Mouse (Mus musculus): Measurements from ENCODE around the gene Sntb2. TPM values are rescaled to one million over a fixed set of nuclear protein-coding genes. Genes with fewer than 3 reads are reported as not detected.

Gene Sntb2
- polyA plus RNA-seq (2012; rRNA removed): 13.4 and 14.4 TPM in 2 replicates

GRCm38 (mm10) chr8:106935324-106935869, at the start of gene Sntb2:
TSS of gene Sntb2 (plus strand) at chr8:106935750.
- peak within 1 kb of the TSS; percentile 85 for H3K4me3 ChIP-seq (ENCODE audit: control insufficient read depth, low read depth, low read length)
- H3K27me3 ChIP-seq (ENCODE audit: control insufficient read depth, insufficient read depth, low read length): no peaks in the 10 kb centered on the region
- H3K4me1 ChIP-seq (ENCODE audit: control insufficient read depth, insufficient read depth, low read length): peaks cover 19% of the 10 kb centered on the region
- peak; percentile 89 for TF ChIP-seq POLR2A (IDR thresholded peaks at IDR 0.05; ENCODE audit: control insufficient read depth, low read depth, low read length)
- no peak for TF ChIP-seq CTCF (IDR thresholded peaks at IDR 0.05; ENCODE audit: control insufficient read depth, insufficient read depth, insufficient replicate concordance, low read depth, low read length)
- H3K27ac ChIP-seq (ENCODE audit: control insufficient read depth, insufficient read depth, low read depth, low read length): peak within 1 kb of the TSS; percentile 93
- 0 out of 2 replicates have a peak, but pooled peaks cover 1% of the 10 kb centered on the region for H3K36me3 ChIP-seq (ENCODE audit: control insufficient read depth, insufficient read depth, low read length)

- Histone ChIP-seq H3K27ac (ENCODE audit: control insufficient read depth, insufficient read depth, low read depth, low read length) (no peak overlapping the region), H3K36me3 (ENCODE audit: control insufficient read depth, insufficient read depth, low read length) (peaks cover 3% of the 10 kb centered on the region)
These were observed 48.0 kb upstream of the Sntb2 start for GRCm38 (mm10) chr8:106887336-106888189.

GRCm38 (mm10) chr8:106888803-106889202, 46.7 kb upstream of the Sntb2 start:
- H3K4me3 ChIP-seq (ENCODE audit: control insufficient read depth, low read depth, low read length): no peak overlapping the region
- H3K4me1 ChIP-seq (ENCODE audit: control insufficient read depth, insufficient read depth, low read length): peaks cover 2% of the 10 kb centered on the region
- peaks cover 2% of the 10 kb centered on the region for H3K36me3 ChIP-seq (ENCODE audit: control insufficient read depth, insufficient read depth, low read length)
- H3K27me3 ChIP-seq (ENCODE audit: control insufficient read depth, insufficient read depth, low read length): no peaks in the 10 kb centered on the region
- no peak overlapping the region for H3K27ac ChIP-seq (ENCODE audit: control insufficient read depth, insufficient read depth, low read depth, low read length)
- TF ChIP-seq POLR2A (IDR thresholded peaks at IDR 0.05; ENCODE audit: control insufficient read depth, low read depth, low read length) (no peak), CTCF (IDR thresholded peaks at IDR 0.05; ENCODE audit: control insufficient read depth, insufficient read depth, insufficient replicate concordance, low read depth, low read length) (no peak)

More at GRCm38 (mm10) chr8:106887336-106888189, 48.0 kb upstream of the Sntb2 start:
- no peaks in the 10 kb centered on the region for H3K27me3 ChIP-seq (ENCODE audit: control insufficient read depth, insufficient read depth, low read length)
- peaks cover 2% of the 10 kb centered on the region; the same call in 1 of the 2 replicates for H3K4me1 ChIP-seq (ENCODE audit: control insufficient read depth, insufficient read depth, low read length)
- H3K4me3 ChIP-seq (ENCODE audit: control insufficient read depth, low read depth, low read length): no peak overlapping the region
- peak; percentile 7; the same call in 1 of the 2 replicates for TF ChIP-seq CTCF (IDR thresholded peaks at IDR 0.05; ENCODE audit: control insufficient read depth, insufficient read depth, insufficient replicate concordance, low read depth, low read length)
- TF ChIP-seq POLR2A (IDR thresholded peaks at IDR 0.05; ENCODE audit: control insufficient read depth, low read depth, low read length): no peak

GRCm38 (mm10) chr8:106892210-106892805, 43.2 kb upstream of the Sntb2 start:
- Histone ChIP-seq H3K36me3 (ENCODE audit: control insufficient read depth, insufficient read depth, low read length) (0 out of 2 replicates have a peak, but pooled peaks cover 2% of the 10 kb centered on the region), H3K27ac (ENCODE audit: control insufficient read depth, insufficient read depth, low read depth, low read length) (peak overlapping the region; percentile 93), H3K27me3 (ENCODE audit: control insufficient read depth, insufficient read depth, low read length) (no peaks in the 10 kb centered on the region), H3K4me3 (ENCODE audit: control insufficient read depth, low read depth, low read length) (peak overlapping the region; percentile 100), H3K4me1 (ENCODE audit: control insufficient read depth, insufficient read depth, low read length) (peaks cover 6% of the 10 kb centered on the region)
- TF ChIP-seq POLR2A (IDR thresholded peaks at IDR 0.05; ENCODE audit: control insufficient read depth, low read depth, low read length) (no peak), CTCF (IDR thresholded peaks at IDR 0.05; ENCODE audit: control insufficient read depth, insufficient read depth, insufficient replicate concordance, low read depth, low read length) (no peak)

GRCm38 (mm10) chr8:106892806-106893451, 42.6 kb upstream of the Sntb2 start:
- H3K4me1 ChIP-seq (ENCODE audit: control insufficient read depth, insufficient read depth, low read length): peaks cover 6% of the 10 kb centered on the region
- peak overlapping the region; percentile 100 for H3K4me3 ChIP-seq (ENCODE audit: control insufficient read depth, low read depth, low read length)
- no peak for TF ChIP-seq CTCF (IDR thresholded peaks at IDR 0.05; ENCODE audit: control insufficient read depth, insufficient read depth, insufficient replicate concordance, low read depth, low read length)
- no peak for TF ChIP-seq POLR2A (IDR thresholded peaks at IDR 0.05; ENCODE audit: control insufficient read depth, low read depth, low read length)
- H3K36me3 ChIP-seq (ENCODE audit: control insufficient read depth, insufficient read depth, low read length): 0 out of 2 replicates have a peak, but pooled peaks cover 2% of the 10 kb centered on the region
- peak overlapping the region; percentile 93 for H3K27ac ChIP-seq (ENCODE audit: control insufficient read depth, insufficient read depth, low read depth, low read length)
- no peaks in the 10 kb centered on the region for H3K27me3 ChIP-seq (ENCODE audit: control insufficient read depth, insufficient read depth, low read length)

- Histone ChIP-seq H3K36me3 (ENCODE audit: control insufficient read depth, insufficient read depth, low read length) (0 out of 2 replicates have a peak, but pooled peaks cover 2% of the 10 kb centered on the region), H3K27ac (ENCODE audit: control insufficient read depth, insufficient read depth, low read depth, low read length) (peak within 1 kb of the TSS; percentile 93), H3K4me1 (ENCODE audit: control insufficient read depth, insufficient read depth, low read length) (peaks cover 6% of the 10 kb centered on the region), H3K27me3 (ENCODE audit: control insufficient read depth, insufficient read depth, low read length) (no peaks in the 10 kb centered on the region), H3K4me3 (ENCODE audit: control insufficient read depth, low read depth, low read length) (peak within 1 kb of the TSS; percentile 100)
- no peak for TF ChIP-seq CTCF (IDR thresholded peaks at IDR 0.05; ENCODE audit: control insufficient read depth, insufficient read depth, insufficient replicate concordance, low read depth, low read length)
- peak; percentile 88 for TF ChIP-seq POLR2A (IDR thresholded peaks at IDR 0.05; ENCODE audit: control insufficient read depth, low read depth, low read length)
These were observed 41.9 kb upstream of the Sntb2 start, which contains the start of gene Utp4 for GRCm38 (mm10) chr8:106893481-106894156. TSS of gene Utp4 (plus strand) at chr8:106893636.
